Mouse (Mus musculus): ENCODE data around the gene Nfkb2.

DNA sequence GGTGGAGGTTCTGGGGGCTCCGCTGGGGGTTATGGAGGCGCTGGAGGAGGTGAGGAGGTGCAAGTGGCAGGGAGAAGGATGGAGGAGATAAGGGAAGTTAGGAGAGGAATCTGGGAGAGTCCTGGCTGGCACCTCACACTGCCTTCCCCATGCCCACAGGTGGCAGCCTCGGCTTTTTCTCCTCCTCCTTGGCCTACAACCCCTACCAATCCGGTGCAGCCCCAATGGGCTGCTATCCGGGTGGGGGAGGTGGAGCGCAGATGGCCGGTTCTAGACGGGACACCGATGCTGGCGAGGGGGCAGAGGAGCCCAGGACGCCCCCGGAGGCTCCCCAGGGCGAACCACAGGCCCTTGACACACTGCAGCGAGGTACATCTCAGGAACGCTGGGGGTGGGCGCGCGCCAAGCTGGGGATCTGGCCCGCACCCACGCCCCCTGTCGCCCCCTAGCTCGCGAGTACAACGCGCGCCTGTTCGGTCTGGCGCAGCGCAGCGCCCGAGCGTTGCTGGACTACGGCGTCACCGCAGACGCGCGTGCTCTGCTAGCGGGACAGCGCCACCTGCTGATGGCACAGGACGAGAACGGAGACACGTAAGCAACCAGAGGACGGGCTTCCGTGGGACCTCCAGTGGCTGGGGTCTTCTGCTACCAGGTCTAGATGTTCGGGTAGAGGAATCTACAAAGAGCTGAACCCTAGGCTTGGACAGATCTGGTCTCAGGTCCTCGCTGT is 4.8 kb downstream of the Nfkb2 start:
- TF ChIP-seq GATA1 (IDR thresholded peaks at IDR 0.05; ENCODE audit: borderline replicate concordance, low read length) (no peak), FLI1 (IDR thresholded peaks at IDR 0.05; ENCODE audit: low read length) (no peak)

Measured in megakaryocyte, embryonic 14.5 days (primary cell).